Mouse (Mus musculus): ENCODE results near the gene Rnf38.

GRCm38 (mm10) chr4:44251521-44251920, 17.9 kb upstream of the Rnf38 start:
- TF ChIP-seq POLR2A (IDR thresholded peaks at IDR 0.05; ENCODE audit: low read depth, low read length), result no peak
- TF ChIP-seq CTCF (IDR thresholded peaks at IDR 0.05; ENCODE audit: borderline replicate concordance, insufficient read depth, low read length), result no peak
